17 mouse cellular contexts compared by ENCODE assay signal in the genomic region with DNA sequence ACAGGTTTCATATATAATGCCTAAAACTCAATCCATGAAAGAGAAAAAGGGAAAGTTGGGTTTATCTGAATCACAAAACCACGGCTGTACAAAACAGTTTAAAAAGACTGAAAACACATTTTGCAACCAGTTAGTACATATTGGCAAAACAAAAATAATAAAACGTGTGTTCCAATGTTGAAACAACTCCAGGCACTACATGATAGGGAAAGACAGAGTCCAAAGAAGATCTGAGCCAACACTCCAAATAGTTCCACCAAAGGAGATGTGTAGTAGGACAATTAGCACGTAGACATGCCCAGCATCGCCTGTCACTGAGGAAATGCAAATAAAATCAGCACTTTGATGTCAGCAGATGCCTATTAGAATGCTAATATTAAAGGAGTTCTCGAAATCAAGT. TPM values are rescaled to one million over a fixed set of nuclear protein-coding genes. Genes with fewer than 3 reads are reported as not detected.
"Had no signal": no experiment of that assay in that cellular context is flagged by ENCODE, and none has a peak within 500 bp of the region (broad histone marks: within the 10 kb centered on the region; RNA-seq: fewer than 3 reads in every experiment).

No protein-coding gene starts in this region.

- H3K9ac ChIP-seq: lung, embryonic 15.5 days; midbrain, embryonic 13.5 days; midbrain, embryonic 15.5 days; neural tube, embryonic 12.5 days; stomach, embryonic 15.5 days had no signal

- ATAC-seq: lung, postnatal 0 days; midbrain, embryonic 13.5 days; midbrain, embryonic 15.5 days had no signal

- H3K27me3 ChIP-seq: lung, embryonic 15.5 days; midbrain, embryonic 13.5 days; midbrain, embryonic 15.5 days; neural tube, embryonic 12.5 days; stomach, embryonic 15.5 days had no signal

- H3K4me3 ChIP-seq: lung, embryonic 15.5 days; megakaryocyte, embryonic 14.5 days; midbrain, embryonic 13.5 days; midbrain, embryonic 15.5 days; neural tube, embryonic 12.5 days; stomach, embryonic 15.5 days had no signal

- H3K27ac ChIP-seq: lung, embryonic 15.5 days; macrophage; midbrain, embryonic 13.5 days; midbrain, embryonic 15.5 days; neural tube, embryonic 12.5 days; stomach, embryonic 15.5 days; stomach, postnatal 0 days had no signal

- H3K36me3 ChIP-seq: lung, embryonic 15.5 days; midbrain, embryonic 13.5 days; midbrain, embryonic 15.5 days; neural tube, embryonic 12.5 days; stomach, embryonic 15.5 days had no signal

- DNase-seq: lung, adult 2 months; lung, postnatal 14 days; right cerebral cortex, postnatal 14 days; thymus, postnatal 25 days had no signal

- H3K9me3 ChIP-seq: lung, embryonic 15.5 days; megakaryocyte, embryonic 14.5 days; midbrain, embryonic 13.5 days; midbrain, embryonic 15.5 days; neural tube, embryonic 12.5 days; stomach, embryonic 15.5 days had no signal

- H3K4me2 ChIP-seq: lung, embryonic 15.5 days; midbrain, embryonic 11.5 days; midbrain, embryonic 13.5 days; midbrain, embryonic 15.5 days; neural tube, embryonic 12.5 days; stomach, embryonic 15.5 days had no signal

RNA-seq across cellular contexts. Expression of a gene that starts 33.8 kb away (rescaled TPM):
- total RNA-seq: midbrain, postnatal 0 days had no signal
- polyA plus RNA-seq: midbrain, embryonic 11.5 days; midbrain, embryonic 13.5 days; midbrain, embryonic 15.5 days; midbrain, postnatal 0 days; neural tube, embryonic 12.5 days; neural tube, embryonic 14.5 days; testis, adult 2 months had no signal
